Mouse (Mus musculus) ES-E14 (cell line): ENCODE data around the gene 9130409I23Rik.
A peak's percentile ranks its signal among the peaks of the same experiment; 100 is the strongest.

Experiments
- CHD2 ChIP-seq: IDR thresholded peaks from 2 replicates; pipeline ENCODE4 v1.6.1; 2014; ENCODE audit warnings: mild to moderate bottlenecking, low read depth, low read length, inconsistent platforms
- HCFC1 ChIP-seq: IDR thresholded peaks from 2 replicates; pipeline ENCODE4 v1.6.1; 2012; ENCODE audit warnings: low read length, inconsistent platforms, borderline replicate concordance; ENCODE audit not compliant: insufficient read depth
- ZC3H11A ChIP-seq: IDR thresholded peaks from 2 replicates; pipeline ENCODE4 v1.6.1; 2012; ENCODE audit warnings: low read depth, mild to moderate bottlenecking, inconsistent platforms, low read length, borderline replicate concordance
- ZNF384 ChIP-seq: IDR thresholded peaks from 2 replicates; pipeline ENCODE4 v1.6.1; 2012; ENCODE audit warnings: low read depth, low read length, inconsistent platforms

DNA sequence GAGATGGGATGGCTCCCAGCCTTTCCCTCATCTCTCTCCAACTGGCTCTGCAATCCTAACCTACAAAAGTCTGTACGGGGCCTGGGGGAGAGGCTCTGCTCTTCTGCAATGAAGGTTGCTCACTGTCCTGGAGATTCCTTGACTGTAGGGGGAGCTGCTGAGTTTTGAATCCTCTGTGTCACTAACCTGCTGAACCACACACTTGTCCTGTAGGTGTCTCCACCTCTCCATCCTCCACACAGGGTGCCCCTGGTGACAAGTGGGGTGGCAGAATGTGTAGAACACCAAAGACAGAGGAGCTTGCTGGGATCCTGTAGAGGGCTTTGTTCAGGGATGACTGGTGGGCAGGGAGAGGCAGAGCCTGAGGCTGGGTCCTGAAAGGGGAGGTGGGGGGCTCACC is 28.8 kb upstream of the 9130409I23Rik start:
- TF ChIP-seq ZC3H11A (peak; percentile 79), HCFC1 (no peak), CHD2 (no peak), ZNF384 (no peak)
